Mouse (Mus musculus) myocyte (in vitro differentiated cells): ENCODE data around the gene Ctf2. TPM values are rescaled to one million over a fixed set of nuclear protein-coding genes. Genes with fewer than 3 reads are reported as not detected.

Experiments
- H3K27me3 ChIP-seq: one replicate; pipeline ENCODE4 v1.6.1; 2011; ENCODE audit not compliant: control insufficient read depth, insufficient read depth, insufficient read length
- H3K36me3 ChIP-seq: one replicate; pipeline ENCODE4 v1.6.1; 2011; ENCODE audit not compliant: control insufficient read depth, insufficient read depth
- H3K4me2 ChIP-seq: one replicate; pipeline ENCODE4 v1.6.1; 2011; ENCODE audit warnings: low read depth, control low read depth
- H3K4me3 ChIP-seq: one replicate; pipeline ENCODE4 v1.5.1; 2011; ENCODE audit warnings: mild to moderate bottlenecking, control low read depth, moderate library complexity
- H3K79me2 ChIP-seq: one replicate; pipeline ENCODE4 v1.6.1; 2011; ENCODE audit not compliant: control insufficient read depth, insufficient read depth
- H3ac ChIP-seq: one replicate; pipeline ENCODE4 v1.6.1; 2011; ENCODE audit not compliant: control insufficient read depth, insufficient read length
- CEBPB ChIP-seq: IDR thresholded peaks from 2 replicates; pipeline ENCODE4 v1.6.1; 2011; ENCODE audit warnings: mild to moderate bottlenecking, moderate library complexity; ENCODE audit not compliant: poor library complexity, insufficient read depth, severe bottlenecking
- E2F4 ChIP-seq: IDR thresholded peaks from one replicate; pipeline ENCODE4 v1.6.1; 2011; ENCODE audit warnings: mild to moderate bottlenecking, control low read depth, moderate library complexity; ENCODE audit not compliant: insufficient read depth
- MAX ChIP-seq: IDR thresholded peaks from one replicate; pipeline ENCODE4 v1.6.1; 2011; ENCODE audit warnings: low read depth, mild to moderate bottlenecking, control low read depth
- MYOD1 ChIP-seq, 3 experiments: IDR thresholded peaks; one replicate each; pipeline ENCODE4 v1.6.1; 2011; ENCODE audit warnings: control low read depth in 2 of 3, low read depth in 2 of 3, mild to moderate bottlenecking in 2 of 3, moderate library complexity in 1 of 3; ENCODE audit not compliant: insufficient read length in 2 of 3, control insufficient read depth in 1 of 3
- MYOG ChIP-seq, 3 experiments: IDR thresholded peaks; one replicate each; pipeline ENCODE4 v1.6.1; 2011; ENCODE audit warnings: control low read depth in 2 of 3, low read depth in 2 of 3, mild to moderate bottlenecking in 2 of 3; ENCODE audit not compliant: insufficient read length in 2 of 3, control insufficient read depth in 1 of 3, insufficient read depth in 1 of 3
- POLR2A ChIP-seq: IDR thresholded peaks from one replicate; pipeline ENCODE4 v1.6.1; 2011; ENCODE audit warnings: low read depth, mild to moderate bottlenecking, control low read depth, moderate library complexity; ENCODE audit not compliant: insufficient read length
- POLR2AphosphoS2 ChIP-seq: IDR thresholded peaks from one replicate; pipeline ENCODE4 v1.6.1; 2011; ENCODE audit warnings: low read depth, control low read depth; ENCODE audit not compliant: insufficient read length
- REST ChIP-seq: IDR thresholded peaks from one replicate; pipeline ENCODE4 v1.6.1; 2011; ENCODE audit warnings: mild to moderate bottlenecking, control low read depth, moderate library complexity; ENCODE audit not compliant: insufficient read depth, insufficient read length
- SRF ChIP-seq: IDR thresholded peaks from one replicate; pipeline ENCODE4 v1.6.1; 2011; ENCODE audit warnings: low read depth; ENCODE audit not compliant: control insufficient read depth, insufficient read length
- TCF12 ChIP-seq: IDR thresholded peaks from one replicate; pipeline ENCODE4 v1.6.1; 2011; ENCODE audit warnings: mild to moderate bottlenecking, control low read depth; ENCODE audit not compliant: poor library complexity, insufficient read depth, severe bottlenecking
- TCF3 ChIP-seq: IDR thresholded peaks from one replicate; pipeline ENCODE4 v1.6.1; 2011; ENCODE audit warnings: low read depth, control low read depth; ENCODE audit not compliant: insufficient read length
- USF1 ChIP-seq: IDR thresholded peaks from one replicate; pipeline ENCODE4 v1.6.1; 2011; ENCODE audit warnings: low read depth, mild to moderate bottlenecking, control low read depth, moderate library complexity
- polyA plus RNA-seq: library from polyadenylated mRNA; unstranded; fragments of >200 nt; fragmentation: generic; extraction: Trizol; gene quantifications from one replicate; pipeline ENCODE4 v1.2.1, GENCODE M21; 2012; ENCODE audit warnings: missing spikeins

The Ctf2 gene
- polyA plus RNA-seq, 1 experiment = 0.14 TPM

DNA sequence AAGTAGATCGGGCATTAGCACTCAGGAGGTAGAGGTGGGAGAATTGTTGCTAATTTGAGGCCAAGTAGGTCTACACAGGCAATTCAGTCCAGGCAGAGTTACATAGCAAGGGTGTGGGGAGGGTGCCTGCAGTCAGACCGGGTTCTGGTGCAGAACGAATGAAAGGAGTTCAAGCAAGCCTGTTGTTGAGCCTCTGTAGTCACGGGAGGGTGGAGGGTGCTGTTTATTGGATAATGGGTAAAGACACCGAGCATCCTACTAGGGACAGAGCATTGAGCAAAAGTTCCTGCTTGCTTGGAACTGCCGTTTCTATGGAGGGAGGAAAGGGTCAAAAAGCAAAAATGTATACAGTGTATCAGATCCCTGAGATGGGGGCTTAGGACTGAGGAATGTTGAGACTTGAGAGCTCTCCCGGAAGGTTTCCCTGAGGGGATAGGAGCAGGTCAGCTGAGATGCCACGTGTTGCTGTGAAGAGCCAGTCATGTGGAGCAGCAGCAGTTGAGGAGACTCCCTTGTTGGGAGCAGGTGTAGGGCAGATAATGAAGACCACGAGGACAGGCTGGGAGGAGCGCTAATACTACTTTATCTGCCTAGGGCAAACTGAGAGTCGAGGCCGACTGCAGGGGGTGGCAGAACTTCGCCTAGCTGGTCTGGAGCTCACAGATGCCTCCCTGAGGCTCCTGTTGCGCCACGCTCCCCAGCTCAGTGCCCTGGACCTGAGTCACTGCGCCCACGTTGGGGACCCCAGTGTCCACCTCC lies 35.1 kb upstream of the Ctf2 start:
- Histone ChIP-seq H3K79me2 (no peaks in the 10 kb centered on the region), H3K36me3 (peaks cover 14% of the 10 kb centered on the region), H3K4me3 (no peak overlapping the region), H3ac (no peak overlapping the region), H3K27me3 (no peaks in the 10 kb centered on the region), H3K4me2 (no peak overlapping the region)
- TF ChIP-seq MYOD1 (IDR thresholded peaks at IDR 0.05; ENCODE audit: control insufficient read depth in 1 of 3, insufficient read length in 2 of 3, low read depth in 2 of 3) (peak in 2 of 3 experiments; percentile 72 to 74), POLR2A (no peak), USF1 (peak; percentile 68), MYOG (IDR thresholded peaks at IDR 0.05; ENCODE audit: control insufficient read depth in 1 of 3, insufficient read depth in 1 of 3, insufficient read length in 2 of 3, low read depth in 2 of 3) (peak in 2 of 3 experiments; percentile 64 to 90)

DNA sequence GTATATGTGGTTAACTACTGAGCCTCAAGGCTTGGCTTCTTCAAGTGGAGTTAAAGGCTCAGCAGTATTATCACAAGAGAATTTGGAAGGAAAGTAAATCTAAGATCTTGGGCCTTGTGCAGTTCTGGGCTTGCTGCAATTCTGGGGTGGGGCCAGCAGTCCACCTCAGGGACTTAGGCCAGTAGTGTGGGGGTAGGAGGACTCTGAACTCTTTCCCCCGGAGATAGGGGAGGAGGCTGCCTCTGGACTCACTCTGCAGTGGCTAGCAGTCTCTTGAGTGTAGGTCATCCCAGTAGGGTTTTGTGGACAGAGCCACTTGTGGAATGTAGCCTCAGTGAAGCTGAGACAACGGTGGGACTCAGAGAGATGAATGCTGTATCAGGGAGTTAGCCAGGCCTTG lies 33.8 kb upstream of the Ctf2 start:
- no peaks in the 10 kb centered on the region for H3K27me3 ChIP-seq
- no peak overlapping the region for H3ac ChIP-seq
- no peak overlapping the region for H3K4me2 ChIP-seq
- TF ChIP-seq POLR2AphosphoS2 (no peak), MYOG (IDR thresholded peaks at IDR 0.05; ENCODE audit: control insufficient read depth in 1 of 3, insufficient read depth in 1 of 3, insufficient read length in 2 of 3, low read depth in 2 of 3) (no peak), E2F4 (no peak), SRF (no peak), REST (no peak), MYOD1 (IDR thresholded peaks at IDR 0.05; ENCODE audit: control insufficient read depth in 1 of 3, insufficient read length in 2 of 3, low read depth in 2 of 3) (no peak), TCF3 (no peak), USF1 (no peak)
- no peak overlapping the region for H3K4me3 ChIP-seq
- no peaks in the 10 kb centered on the region for H3K79me2 ChIP-seq
- peaks cover 14% of the 10 kb centered on the region for H3K36me3 ChIP-seq

DNA sequence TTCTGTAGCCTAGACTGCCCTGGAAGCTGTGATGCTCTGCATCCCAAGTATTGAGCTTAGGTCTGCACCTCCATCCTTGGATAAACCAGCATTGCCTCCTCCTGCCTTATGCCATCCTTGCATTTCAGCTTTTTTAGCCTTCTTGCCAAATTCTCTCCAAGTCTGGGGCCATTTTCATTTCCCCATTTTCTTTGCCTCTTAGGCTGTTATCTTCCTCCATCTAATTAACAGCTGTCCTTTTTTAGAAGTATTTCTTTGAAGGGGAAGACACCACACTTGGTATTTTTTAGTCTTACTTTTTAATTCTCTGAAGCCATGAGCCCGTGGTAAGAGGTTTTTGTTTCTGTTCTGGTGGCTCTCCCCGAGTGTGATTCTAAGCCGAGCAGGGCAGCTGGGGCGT lies 31.7 kb upstream of the Ctf2 start:
- no peaks in the 10 kb centered on the region for H3K79me2 ChIP-seq
- H3ac ChIP-seq = no peak overlapping the region
- no peaks in the 10 kb centered on the region for H3K27me3 ChIP-seq
- H3K36me3 ChIP-seq = peaks cover 14% of the 10 kb centered on the region
- TF ChIP-seq SRF = no peak
- TF ChIP-seq MAX = no peak
- no peak for TF ChIP-seq POLR2A
- TF ChIP-seq CEBPB = no peak
- TF ChIP-seq TCF12 = no peak
- no peak for TF ChIP-seq REST
- no peak for TF ChIP-seq TCF3
- no peak for TF ChIP-seq E2F4
- no peak for TF ChIP-seq MYOG (IDR thresholded peaks at IDR 0.05; ENCODE audit: control insufficient read depth in 1 of 3, insufficient read depth in 1 of 3, insufficient read length in 2 of 3, low read depth in 2 of 3)
- TF ChIP-seq POLR2AphosphoS2 = no peak
- TF ChIP-seq MYOD1 (IDR thresholded peaks at IDR 0.05; ENCODE audit: control insufficient read depth in 1 of 3, insufficient read length in 2 of 3, low read depth in 2 of 3) = no peak
- no peak for TF ChIP-seq USF1
- no peak overlapping the region for H3K4me3 ChIP-seq
- no peak overlapping the region for H3K4me2 ChIP-seq

DNA sequence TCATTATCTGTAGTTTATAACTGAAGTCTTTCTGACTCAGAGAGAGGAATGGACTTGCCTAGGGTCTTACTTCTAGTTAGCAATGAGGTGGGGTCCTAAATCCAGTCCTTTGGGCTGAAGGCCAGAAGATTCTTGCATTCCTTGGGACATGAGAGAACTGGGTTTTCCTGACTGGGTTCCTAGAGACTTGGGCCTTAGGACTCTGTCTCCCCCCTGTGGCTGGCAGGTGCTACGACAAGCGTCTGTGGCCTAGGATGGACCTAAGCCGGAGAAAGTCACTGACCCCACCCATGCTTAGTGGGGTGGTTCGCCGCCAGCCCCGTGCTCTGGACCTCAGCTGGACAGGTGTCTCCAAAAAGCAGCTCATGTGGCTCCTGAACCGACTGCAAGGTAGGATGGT lies 29.1 kb upstream of the Ctf2 start:
- Histone ChIP-seq H3K27me3 (no peaks in the 10 kb centered on the region), H3K79me2 (peaks cover 7% of the 10 kb centered on the region), H3K36me3 (peaks cover 22% of the 10 kb centered on the region), H3K4me3 (no peak overlapping the region), H3ac (no peak overlapping the region), H3K4me2 (no peak overlapping the region)
- no peak for TF ChIP-seq MYOG (IDR thresholded peaks at IDR 0.05; ENCODE audit: control insufficient read depth in 1 of 3, insufficient read depth in 1 of 3, insufficient read length in 2 of 3, low read depth in 2 of 3)
- no peak for TF ChIP-seq SRF
- TF ChIP-seq TCF3 = no peak
- TF ChIP-seq CEBPB = no peak
- TF ChIP-seq USF1 = no peak
- no peak for TF ChIP-seq POLR2A
- TF ChIP-seq REST = no peak
- TF ChIP-seq TCF12 = no peak
- no peak for TF ChIP-seq POLR2AphosphoS2
- no peak for TF ChIP-seq MYOD1 (IDR thresholded peaks at IDR 0.05; ENCODE audit: control insufficient read depth in 1 of 3, insufficient read length in 2 of 3, low read depth in 2 of 3)
- TF ChIP-seq MAX = no peak
- TF ChIP-seq E2F4 = no peak

DNA sequence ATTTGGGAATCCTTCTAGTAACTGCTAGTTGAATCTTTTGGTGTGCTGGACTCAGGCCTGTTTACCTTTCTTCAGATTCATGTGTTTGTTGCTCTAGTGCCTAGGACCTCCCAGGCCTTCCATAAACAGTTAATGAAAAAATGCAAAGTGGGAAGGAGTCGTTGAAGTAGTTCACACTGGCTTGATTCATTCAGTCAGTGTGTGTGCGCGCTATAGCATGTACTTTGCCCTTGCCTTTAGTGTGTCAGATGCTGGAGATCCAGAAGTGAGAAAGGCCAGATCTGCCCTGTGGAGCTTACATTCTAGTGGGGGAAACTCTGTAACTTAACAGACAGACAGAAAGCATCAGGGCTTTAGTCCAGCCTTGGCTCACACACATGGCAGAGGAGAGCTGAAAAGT lies 28.5 kb upstream of the Ctf2 start:
- H3K36me3 ChIP-seq = peaks cover 25% of the 10 kb centered on the region
- TF ChIP-seq REST = no peak
- no peak for TF ChIP-seq POLR2AphosphoS2
- no peak for TF ChIP-seq TCF12
- TF ChIP-seq E2F4 = no peak
- TF ChIP-seq POLR2A = no peak
- TF ChIP-seq SRF = no peak
- TF ChIP-seq MAX = no peak
- no peak for TF ChIP-seq USF1
- TF ChIP-seq CEBPB = no peak
- TF ChIP-seq TCF3 = no peak
- TF ChIP-seq MYOG (IDR thresholded peaks at IDR 0.05; ENCODE audit: control insufficient read depth in 1 of 3, insufficient read depth in 1 of 3, insufficient read length in 2 of 3, low read depth in 2 of 3) = no peak
- TF ChIP-seq MYOD1 (IDR thresholded peaks at IDR 0.05; ENCODE audit: control insufficient read depth in 1 of 3, insufficient read length in 2 of 3, low read depth in 2 of 3) = no peak
- H3ac ChIP-seq = no peak overlapping the region
- no peak overlapping the region for H3K4me3 ChIP-seq
- H3K4me2 ChIP-seq = no peak overlapping the region
- H3K27me3 ChIP-seq = no peaks in the 10 kb centered on the region
- H3K79me2 ChIP-seq = peaks cover 7% of the 10 kb centered on the region
